Mouse (Mus musculus) left cerebral cortex, adult 2 months (tissue): ENCODE measurements around the gene Zfp184. TPM values are rescaled to one million over a fixed set of nuclear protein-coding genes. Genes with fewer than 3 reads are reported as not detected.

Source experiments
- DNase-seq, 2 experiments: peaks; one replicate each; pipeline ENCODE4 v3.0.0; 2021 to 2022; ENCODE audit warnings: low spot score in 2 of 2, mixed read lengths in 1 of 2; ENCODE audit errors: extremely low spot score in 1 of 2
- H3K27ac ChIP-seq: fragments of 200-600 bp; 2 replicates; pipeline ENCODE4 v1.8.1; 2022
- H3K4me3 ChIP-seq: fragments of 200-600 bp; 2 replicates; pipeline ENCODE4 v1.8.1; 2022
- CTCF ChIP-seq: fragments of 200-600 bp; IDR thresholded peaks from 2 replicates; pipeline ENCODE4 v1.8.1; 2022; ENCODE audit warnings: antibody characterized with exemption, mild to moderate bottlenecking, moderate library complexity
- intact Hi-C: fragments of 180-260 bp; cut with DNase I; formaldehyde crosslinking; loops from one replicate; pipeline ENCODE4 v1.15.1; 2025
- total RNA-seq, 2 experiments: library from RNA; stranded (reverse); gene quantifications; 2 replicates each; pipeline ENCODE4 v1.2.3; 2021

Zfp184 gene
- total RNA-seq, 2 experiments from 2014 or later = 3.8 to 3.9 TPM

- peak; percentile 43 to 60 for DNase-seq
- intact Hi-C loops = loop anchor here (10.0 kb wide), 1 partner anchor 1394 kb away; no protein-coding TSS in a partner anchor
- Histone ChIP-seq H3K27ac (no peak overlapping the region), H3K4me3 (peak overlapping the region; percentile 11; the same call in 1 of the 2 replicates)
- TF ChIP-seq CTCF = no peak
These were observed 33.7 kb upstream of the Zfp184 start for GRCm38 (mm10) chr13:21911147-21911546.

DNA sequence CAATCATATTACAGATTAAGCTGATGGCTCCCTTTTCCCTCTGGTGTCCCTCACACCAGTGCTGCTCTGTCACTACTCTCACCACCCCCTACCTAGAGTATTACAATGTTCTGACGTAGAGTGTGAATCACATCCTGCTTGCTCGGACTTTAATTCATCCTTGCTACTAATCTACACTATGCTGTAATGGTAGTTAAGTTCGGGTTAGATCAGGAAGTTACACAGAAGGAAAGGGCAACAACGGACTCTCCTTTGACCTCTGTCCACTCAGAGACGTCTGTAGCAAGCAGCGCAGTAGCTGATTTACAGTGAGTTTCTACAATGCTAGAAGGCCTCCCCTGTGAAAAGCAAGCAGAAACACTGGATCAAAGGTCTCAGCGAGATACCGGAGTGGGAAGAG lies 31.0 kb upstream of the Zfp184 start:
- no peak overlapping the region for H3K27ac ChIP-seq
- no peak overlapping the region for H3K4me3 ChIP-seq
- DNase-seq = no peak
- no peak for TF ChIP-seq CTCF
- intact Hi-C loops = loop anchor here (10.0 kb wide), 1 partner anchor 1391 kb away; no protein-coding TSS in a partner anchor

- DNase-seq = peak; percentile 46 to 56
- intact Hi-C loops = loop anchor here (10.0 kb wide), 1 partner anchor 1390 kb away; no protein-coding TSS in a partner anchor
- H3K27ac ChIP-seq = no peak overlapping the region
- no peak for TF ChIP-seq CTCF
- peak overlapping the region; percentile 18; the same call in 1 of the 2 replicates for H3K4me3 ChIP-seq
These were observed 30.3 kb upstream of the Zfp184 start for GRCm38 (mm10) chr13:21914599-21914998.

GRCm38 (mm10) chr13:21915487-21915886 lies 29.4 kb upstream of the Zfp184 start:
- Histone ChIP-seq H3K27ac (no peak overlapping the region), H3K4me3 (no peak overlapping the region)
- no peak for TF ChIP-seq CTCF
- intact Hi-C loops = loop anchor here (5.0 to 10.0 kb wide), 2 partner anchors 107 to 1389 kb away; no protein-coding TSS in a partner anchor
- DNase-seq = no peak

DNA sequence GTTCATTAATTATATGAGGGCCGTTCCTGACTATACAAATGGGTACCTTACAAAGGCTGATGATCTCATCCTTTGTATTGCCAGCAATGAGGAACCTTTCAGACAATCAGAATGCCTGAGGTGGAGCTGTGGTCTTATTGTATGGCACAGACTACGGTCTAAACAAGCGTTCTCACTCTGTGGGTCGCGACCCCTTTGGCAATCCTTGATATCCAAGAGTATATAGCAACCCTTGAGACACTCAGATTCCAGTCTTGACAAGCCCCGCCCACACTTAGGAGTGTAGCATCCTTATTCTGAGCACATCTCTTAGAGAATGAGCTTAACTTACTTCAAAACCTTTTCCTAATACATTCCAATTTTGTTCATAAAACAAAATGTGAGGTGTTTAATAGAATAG lies 28.8 kb upstream of the Zfp184 start:
- intact Hi-C loops = loop anchor here (5.0 to 10.0 kb wide), 2 partner anchors 106 to 1389 kb away; no protein-coding TSS in a partner anchor
- Histone ChIP-seq H3K27ac (no peak overlapping the region), H3K4me3 (no peak overlapping the region)
- TF ChIP-seq CTCF = no peak
- no peak for DNase-seq

- Histone ChIP-seq H3K27ac (no peak overlapping the region), H3K4me3 (no peak overlapping the region)
- intact Hi-C loops = loop anchor here (5.0 to 10.0 kb wide), 2 partner anchors 105 to 1388 kb away; no protein-coding TSS in a partner anchor
- DNase-seq = peak in 1 of 2 experiments; percentile 33
- no peak for TF ChIP-seq CTCF
These were observed 27.9 kb upstream of the Zfp184 start for GRCm38 (mm10) chr13:21917040-21917439.

DNA sequence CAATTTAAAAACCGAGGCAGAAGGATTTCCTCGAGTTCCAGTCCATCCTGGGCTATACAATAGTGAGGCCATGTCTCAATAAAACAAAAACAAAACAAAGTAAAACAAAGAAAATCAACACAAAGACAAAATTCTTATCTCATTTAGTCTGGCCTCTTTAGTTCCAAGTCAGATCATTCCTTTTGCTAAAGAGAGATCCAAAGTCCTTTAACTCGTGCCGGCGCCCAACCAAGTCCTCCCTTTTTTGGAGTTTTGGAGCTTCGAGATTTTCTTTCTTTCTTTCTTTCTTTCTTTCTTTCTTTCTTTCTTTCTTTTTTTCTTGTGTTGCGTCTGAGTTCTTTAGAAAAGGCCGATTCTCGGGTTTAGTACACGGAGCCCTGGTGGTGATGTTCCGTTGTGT lies 27.4 kb upstream of the Zfp184 start:
- H3K4me3 ChIP-seq = no peak overlapping the region
- intact Hi-C loops = loop anchor here (5.0 to 10.0 kb wide), 2 partner anchors 105 to 1387 kb away; no protein-coding TSS in a partner anchor
- no peak for TF ChIP-seq CTCF
- DNase-seq = no peak
- no peak overlapping the region for H3K27ac ChIP-seq

GRCm38 (mm10) chr13:21917992-21918391 lies 26.9 kb upstream of the Zfp184 start:
- Histone ChIP-seq H3K4me3 (0 out of 2 replicates have a peak overlapping the region, but pooled peaks have one; percentile 9), H3K27ac (no peak overlapping the region)
- intact Hi-C loops = loop anchor here (5.0 to 10.0 kb wide), 2 partner anchors 104 to 1387 kb away; no protein-coding TSS in a partner anchor
- TF ChIP-seq CTCF = no peak
- no peak for DNase-seq

GRCm38 (mm10) chr13:21918570-21919419 lies 26.1 kb upstream of the Zfp184 start:
- peak overlapping the region; percentile 37 for H3K4me3 ChIP-seq
- H3K27ac ChIP-seq = no peak overlapping the region
- intact Hi-C loops = loop anchor here (5.0 to 10.0 kb wide), 2 partner anchors 104 to 1386 kb away; no protein-coding TSS in a partner anchor
- DNase-seq = peak in 1 of 2 experiments; percentile 46
- TF ChIP-seq CTCF = no peak

DNA sequence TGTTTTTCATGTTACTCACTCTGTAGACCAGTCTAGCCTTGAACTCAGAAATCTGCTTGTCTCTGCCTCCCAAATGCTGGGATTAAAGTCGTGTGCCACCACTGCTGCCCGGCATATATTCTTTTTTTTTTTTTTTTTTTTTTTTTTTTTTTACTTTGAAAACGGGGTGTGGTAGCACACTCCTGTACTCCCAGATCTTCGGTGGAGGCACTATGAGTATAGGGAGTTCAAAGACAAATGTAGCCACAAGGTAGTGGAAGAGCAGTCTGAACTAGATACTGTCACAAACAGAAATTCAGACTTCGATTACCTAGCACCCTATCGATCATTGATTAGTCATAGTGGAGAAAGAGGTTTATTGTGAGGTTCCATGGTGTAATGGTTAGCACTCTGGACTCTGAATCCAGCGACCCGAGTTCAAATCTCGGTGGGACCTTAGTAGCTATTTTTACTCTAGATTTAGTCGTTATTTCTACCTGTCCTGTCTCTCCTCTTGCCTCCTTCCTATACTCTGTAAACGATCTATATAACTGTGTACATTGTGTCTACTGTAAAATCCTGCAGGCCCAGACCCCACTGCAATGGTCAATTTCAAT lies 25.0 kb upstream of the Zfp184 start:
- TF ChIP-seq CTCF = no peak
- H3K4me3 ChIP-seq = no peak overlapping the region
- intact Hi-C loops = loop anchor here (5.0 to 10.0 kb wide), 2 partner anchors 102 to 1385 kb away; no protein-coding TSS in a partner anchor
- H3K27ac ChIP-seq = no peak overlapping the region
- DNase-seq = no peak

DNA sequence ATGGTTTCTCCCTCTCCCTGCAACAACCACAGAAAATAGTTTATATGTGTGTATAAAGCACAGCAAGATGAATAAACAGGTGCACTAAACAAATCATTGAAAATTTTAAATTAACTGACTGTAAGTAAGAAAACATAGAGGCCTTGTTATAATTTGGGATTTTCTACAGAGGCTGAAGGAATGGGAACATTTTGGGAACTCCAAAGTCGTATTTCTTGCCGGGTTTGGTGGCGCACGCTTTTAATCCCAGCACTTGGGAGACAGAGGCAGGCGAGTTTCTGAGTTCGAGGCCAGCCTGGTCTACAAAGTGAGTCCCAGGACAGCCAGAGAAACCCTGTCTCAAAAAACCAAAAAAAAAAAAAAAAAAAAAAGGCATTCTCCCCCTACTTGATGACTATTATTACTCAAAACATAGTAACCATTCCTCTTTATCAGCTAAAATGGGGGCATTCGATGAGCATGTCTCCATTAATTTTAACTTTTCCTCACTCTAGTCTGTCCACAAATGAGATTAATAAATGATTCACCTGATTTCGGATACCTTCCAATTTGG lies 24.1 kb upstream of the Zfp184 start:
- TF ChIP-seq CTCF = no peak
- intact Hi-C loops = no loop called here
- no peak for DNase-seq
- Histone ChIP-seq H3K4me3 (no peak overlapping the region), H3K27ac (no peak overlapping the region)
